Mouse (Mus musculus): ENCODE measurements around the gene Adgrv1.

GRCm38 (mm10) chr13:81497035-81497434 lies 135.9 kb downstream of the Adgrv1 start:
- no peak for TF ChIP-seq CTCF (IDR thresholded peaks at IDR 0.05; ENCODE audit: low read depth)
- no peak for TF ChIP-seq EP300 (IDR thresholded peaks at IDR 0.05; ENCODE audit: low read depth)

Data from liver, postnatal 0 days (tissue).